Mouse (Mus musculus): ENCODE measurements around the gene Fam129c.

DNA sequence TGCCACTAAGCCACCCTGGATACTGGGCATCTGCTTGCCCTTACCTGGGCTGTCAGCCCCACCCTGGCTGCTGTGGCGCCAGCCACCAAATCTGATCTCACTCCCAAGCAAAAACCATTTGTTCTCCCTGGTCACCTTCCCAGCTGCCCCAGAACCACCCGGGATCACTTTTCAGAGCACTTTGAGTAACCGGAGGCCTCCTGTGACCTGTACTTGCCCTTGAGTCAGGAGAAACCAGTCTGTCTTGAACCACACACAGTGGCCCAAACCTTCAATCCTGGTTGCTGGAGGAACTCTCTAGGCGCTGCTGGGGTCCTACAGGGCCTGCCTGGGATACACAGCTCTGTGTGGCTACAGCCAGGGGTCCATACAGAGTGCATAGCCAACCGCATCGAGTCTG is 44.7 kb upstream of the Fam129c start:
- TF ChIP-seq CTCF (IDR thresholded peaks at IDR 0.05; ENCODE audit: low read depth) (no peak), EP300 (IDR thresholded peaks at IDR 0.05; ENCODE audit: low read depth) (no peak)
